Mouse (Mus musculus): ENCODE results near the gene Ccnl2.
A peak's percentile ranks its signal among the peaks of the same experiment; 100 is the strongest.
"Not testable (repeated sequence)": the region's sequence is repeated elsewhere in the genome, so short reads cannot be mapped to it uniquely, and the experiment has no call there.

The Ccnl2 gene

GRCm38 (mm10) chr4:155811929-155812664, at the start of gene Ccnl2:
TSS of gene Ccnl2 (plus strand) at chr4:155812489.
- peak; percentile 100 for DNase-seq (ENCODE audit: low read depth, low spot score)

- DNase-seq (ENCODE audit: low read depth, low spot score): no peak
Observed at GRCm38 (mm10) chr4:155769496-155769879, 42.8 kb upstream of the Ccnl2 start.

DNA sequence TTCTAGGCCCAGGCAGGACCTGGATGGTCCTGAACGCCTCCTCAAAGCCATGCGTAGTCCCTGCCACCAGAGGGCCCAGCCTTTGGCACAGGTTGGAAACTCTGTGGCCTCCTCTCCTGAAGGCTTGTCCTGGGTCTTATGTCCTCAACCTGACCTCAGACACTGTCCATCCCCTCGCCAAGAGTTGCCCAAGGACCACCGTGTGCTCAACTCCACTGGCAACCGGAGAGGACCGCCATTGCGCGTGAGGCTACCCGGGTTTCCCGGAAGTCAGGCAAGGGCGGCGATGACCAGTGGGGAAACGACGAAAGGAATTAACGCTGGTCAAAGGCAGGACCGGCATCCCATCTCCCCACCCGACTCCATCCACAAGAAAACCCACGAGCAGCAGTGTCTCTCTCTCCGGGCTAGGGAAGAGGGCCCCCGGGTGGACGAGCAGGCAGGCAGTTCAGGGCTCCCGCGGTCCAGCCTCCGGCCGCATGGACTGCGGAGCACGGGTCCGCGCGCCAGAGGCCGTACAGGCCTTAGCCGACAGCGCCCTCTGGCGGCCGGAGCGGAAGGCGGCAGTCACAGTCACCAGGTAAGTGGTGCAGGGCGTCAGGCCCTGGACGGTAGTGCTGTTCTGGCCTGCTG, 42.3 kb upstream of the Ccnl2 start:
- DNase-seq (ENCODE audit: low read depth, low spot score): peak; percentile 90

- DNase-seq (ENCODE audit: low read depth, low spot score): no peak
Observed at GRCm38 (mm10) chr4:155770626-155771025, 41.7 kb upstream of the Ccnl2 start.

GRCm38 (mm10) chr4:155771706-155772105, 40.6 kb upstream of the Ccnl2 start:
- DNase-seq (ENCODE audit: low read depth, low spot score): no peak

DNA sequence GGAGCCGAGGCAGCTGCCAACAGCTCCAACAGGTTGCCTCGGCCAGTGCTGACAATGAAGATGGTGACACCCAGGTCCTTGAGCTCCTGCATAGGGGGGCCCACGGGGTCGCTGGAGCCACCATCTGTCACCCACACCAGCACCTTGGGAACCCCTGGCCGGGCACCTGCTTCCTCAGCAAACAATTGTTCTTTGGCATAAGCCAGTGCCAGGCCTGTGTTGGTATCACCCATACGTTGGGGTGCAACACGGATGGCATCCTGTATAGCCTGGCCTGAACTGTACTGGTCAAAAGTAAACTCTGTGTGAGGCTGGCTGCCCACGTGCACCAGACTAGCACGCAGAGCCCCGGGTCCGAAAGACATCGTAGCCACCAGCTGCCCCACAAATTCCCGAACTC, 39.5 kb upstream of the Ccnl2 start:
- DNase-seq (ENCODE audit: low read depth, low spot score): no peak

DNA sequence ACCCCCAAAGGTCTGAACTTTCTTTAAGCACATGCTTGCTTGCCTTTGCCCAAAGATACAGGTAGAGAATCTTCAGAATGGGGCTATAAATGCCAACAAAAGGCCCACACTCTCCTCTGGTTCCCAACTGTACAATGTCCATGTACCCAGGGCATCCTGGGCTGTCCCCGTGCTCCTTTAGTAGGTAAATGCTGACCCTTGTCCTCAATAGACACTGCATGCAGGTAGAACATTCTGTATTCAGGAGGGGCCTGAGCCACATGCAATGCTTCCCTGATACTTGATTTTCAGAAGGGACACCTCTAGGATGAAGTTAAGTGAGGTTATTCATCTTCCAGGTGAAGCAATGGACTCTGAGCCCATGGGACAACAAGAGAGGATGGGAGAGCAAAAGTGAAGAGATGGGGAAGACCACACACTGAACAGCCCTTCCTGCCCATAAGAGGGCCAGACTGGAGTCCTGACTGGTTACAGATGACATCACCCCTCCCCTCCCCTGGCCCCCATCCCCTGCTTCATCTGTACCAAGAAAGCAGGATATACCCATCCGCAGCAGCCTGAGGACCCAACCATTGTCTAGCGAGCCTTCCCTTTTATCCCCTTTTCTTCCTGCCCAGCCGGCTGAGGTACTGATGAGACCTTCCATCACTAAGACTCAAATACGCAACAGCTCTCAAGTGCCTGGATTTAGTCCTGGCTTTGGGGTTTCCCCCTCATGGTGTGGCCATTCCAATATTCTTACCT, 38.8 kb upstream of the Ccnl2 start:
- no peak for DNase-seq (ENCODE audit: low read depth, low spot score)

DNA sequence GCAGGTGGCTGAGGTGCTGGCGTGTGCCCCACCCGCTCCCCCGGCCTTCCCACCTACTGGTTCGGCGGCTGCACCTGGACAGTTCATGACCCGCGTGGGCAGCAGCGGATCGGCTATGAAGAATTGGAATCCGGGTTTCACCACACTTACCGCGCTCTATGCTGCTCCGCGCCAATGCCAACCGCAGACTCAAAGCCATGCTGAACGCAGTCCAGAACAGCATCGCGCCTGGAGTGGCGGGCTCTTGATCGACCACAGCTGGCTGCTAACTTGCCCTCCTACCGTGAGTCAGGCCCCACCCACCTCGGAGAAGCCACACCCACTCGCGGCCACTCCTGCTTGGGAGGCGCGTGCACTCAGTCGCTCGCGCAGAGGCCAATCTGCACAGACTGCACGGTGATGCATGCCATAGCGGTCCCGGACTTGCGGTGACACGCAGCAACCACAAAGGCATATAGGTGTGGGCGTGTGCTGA, 38.0 kb upstream of the Ccnl2 start, which contains the start of gene Vwa1:
Gene Vwa1, minus strand, starts transcription at position 419 of the 475 bp plus-strand sequence.
- peak; percentile 95 for DNase-seq (ENCODE audit: low read depth, low spot score)

- no peak for DNase-seq (ENCODE audit: low read depth, low spot score)
Observed at GRCm38 (mm10) chr4:155774971-155775740, 37.1 kb upstream of the Ccnl2 start.

- no peak for DNase-seq (ENCODE audit: low read depth, low spot score)
Observed at GRCm38 (mm10) chr4:155775855-155776254, 36.4 kb upstream of the Ccnl2 start.

DNA sequence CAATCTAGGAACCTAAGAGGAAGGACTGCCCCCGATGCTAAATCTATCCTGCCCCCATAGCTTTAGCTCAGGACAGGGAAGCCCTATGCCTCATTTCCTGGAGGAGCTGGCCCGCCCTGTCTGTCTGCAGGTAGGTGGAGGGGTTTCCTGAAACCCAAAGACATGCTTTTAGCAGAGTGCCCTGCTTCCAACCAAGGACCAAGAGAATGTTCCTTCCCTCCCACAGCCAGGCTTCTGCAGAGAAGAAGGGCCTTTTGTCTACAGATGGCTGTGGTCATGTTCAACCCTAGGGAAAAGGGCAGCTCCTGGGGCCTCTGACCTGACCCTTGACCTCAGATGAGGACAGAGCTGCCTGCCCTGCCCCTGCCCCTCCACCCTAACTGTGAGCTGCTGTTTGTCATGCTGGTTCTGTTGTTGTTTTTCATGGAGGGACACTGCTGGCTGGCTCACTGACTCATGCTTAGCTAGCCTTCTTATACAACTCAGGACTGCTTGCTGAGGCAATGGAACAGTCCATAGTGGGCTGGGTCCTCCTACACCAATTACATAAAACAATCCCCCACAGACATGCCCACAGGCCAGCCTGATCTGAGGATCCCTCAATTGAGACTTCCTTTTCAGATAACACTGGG, 35.5 kb upstream of the Ccnl2 start:
- no peak for DNase-seq (ENCODE audit: low read depth, low spot score)

DNA sequence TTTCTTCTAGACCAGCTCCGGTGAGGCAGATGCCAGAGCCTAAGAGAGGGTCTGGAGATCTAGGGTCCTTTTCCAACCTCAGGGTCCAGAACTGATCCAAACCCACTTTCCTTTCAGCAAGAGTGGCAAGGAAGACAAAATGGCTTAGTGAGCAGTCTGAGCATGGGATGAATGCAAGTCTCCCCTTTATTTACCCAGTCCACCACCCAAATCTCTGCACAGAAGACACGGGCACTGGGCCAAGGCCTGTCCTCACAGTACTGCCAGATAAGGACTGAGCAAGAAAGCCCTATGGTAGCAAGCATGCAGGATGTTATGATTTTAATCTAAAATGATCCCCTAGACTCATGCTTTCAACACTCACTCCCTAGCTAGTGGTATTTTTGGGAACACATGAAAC, 34.5 kb upstream of the Ccnl2 start:
- no peak for DNase-seq (ENCODE audit: low read depth, low spot score)

- no peak for DNase-seq (ENCODE audit: low read depth, low spot score)
Observed at GRCm38 (mm10) chr4:155779498-155779897, 32.8 kb upstream of the Ccnl2 start.

DNA sequence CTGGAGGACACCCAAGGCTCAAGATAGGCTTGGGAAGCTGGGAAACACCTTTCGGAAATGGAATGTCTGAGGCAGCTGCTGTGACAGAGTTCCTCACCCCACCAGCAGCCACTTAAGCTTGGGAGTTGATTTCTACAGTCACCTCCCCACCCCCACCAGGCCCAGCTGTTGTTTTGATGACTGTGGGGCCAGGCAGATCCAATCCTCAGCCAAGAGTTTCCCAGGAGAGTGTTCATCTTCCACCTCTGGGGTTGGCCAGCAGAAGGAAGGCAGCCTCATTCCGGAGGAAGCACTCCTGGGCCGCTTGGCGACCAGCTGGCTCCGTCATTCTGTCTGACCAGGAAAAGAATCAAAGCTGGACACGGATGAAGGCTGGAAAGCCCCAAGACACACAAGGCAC, 31.4 kb upstream of the Ccnl2 start:
- peak; percentile 26 for DNase-seq (ENCODE audit: low read depth, low spot score)

- no peak for DNase-seq (ENCODE audit: low read depth, low spot score)
Observed at GRCm38 (mm10) chr4:155783486-155784080, 28.7 kb upstream of the Ccnl2 start.

DNA sequence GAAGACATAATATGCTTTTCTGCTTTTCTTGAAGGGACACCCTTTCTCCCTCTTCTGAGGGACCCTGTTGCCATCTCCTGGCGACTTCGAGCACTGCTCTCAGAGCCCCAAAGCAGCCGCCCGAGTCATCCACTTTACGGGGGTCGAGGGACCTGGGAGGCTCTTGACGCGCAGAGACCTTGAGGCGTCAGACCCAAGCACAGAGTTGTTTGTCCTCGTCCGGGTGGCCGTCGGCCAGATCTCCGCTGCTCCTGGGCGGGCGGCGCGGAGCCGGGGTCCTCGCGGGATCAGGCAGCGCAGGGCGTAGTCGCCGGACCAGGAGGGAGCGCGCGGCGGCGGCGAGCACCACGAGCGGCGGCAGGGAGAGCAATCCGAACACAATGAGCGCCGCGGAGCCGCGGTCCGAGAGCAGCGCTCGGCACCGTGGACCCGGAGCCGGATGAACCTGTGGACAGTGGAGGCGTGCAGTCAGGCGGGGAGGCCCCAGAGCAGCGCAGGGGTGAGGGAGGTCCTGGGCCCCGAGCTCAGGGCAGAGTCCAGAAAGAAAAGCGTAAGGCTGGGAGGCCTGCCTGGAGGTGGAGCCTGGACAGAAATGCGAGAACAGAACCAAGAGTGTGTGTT, 28.1 kb upstream of the Ccnl2 start:
- peak; percentile 78 for DNase-seq (ENCODE audit: low read depth, low spot score)

- DNase-seq (ENCODE audit: low read depth, low spot score): no peak
Observed at GRCm38 (mm10) chr4:155785246-155785645, 27.0 kb upstream of the Ccnl2 start.

GRCm38 (mm10) chr4:155785819-155786218, 26.5 kb upstream of the Ccnl2 start, which contains the start of gene Tmem88b:
TSS of gene Tmem88b (minus strand) at chr4:155785874.
- DNase-seq (ENCODE audit: low read depth, low spot score): peak; percentile 48

DNA sequence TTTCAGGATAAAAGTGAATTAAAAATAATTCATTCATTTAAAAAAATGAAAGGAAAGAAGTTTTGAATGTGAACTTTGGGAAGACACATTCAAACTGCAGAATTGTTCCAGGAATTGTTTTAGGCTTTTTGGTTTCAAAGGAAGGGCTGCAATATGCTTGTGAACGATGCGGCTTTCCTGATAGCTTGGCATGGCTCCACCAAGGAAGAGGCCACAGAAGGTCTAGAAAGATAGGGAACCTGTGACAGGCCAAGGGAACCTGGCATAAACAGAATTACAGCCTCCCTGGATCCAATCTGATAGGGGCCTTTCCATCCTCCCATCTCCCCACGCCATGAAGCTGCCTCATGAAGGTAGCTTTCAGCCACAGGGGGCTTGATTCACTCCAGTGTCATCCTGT, 24.0 kb upstream of the Ccnl2 start:
- no peak for DNase-seq (ENCODE audit: low read depth, low spot score)

DNA sequence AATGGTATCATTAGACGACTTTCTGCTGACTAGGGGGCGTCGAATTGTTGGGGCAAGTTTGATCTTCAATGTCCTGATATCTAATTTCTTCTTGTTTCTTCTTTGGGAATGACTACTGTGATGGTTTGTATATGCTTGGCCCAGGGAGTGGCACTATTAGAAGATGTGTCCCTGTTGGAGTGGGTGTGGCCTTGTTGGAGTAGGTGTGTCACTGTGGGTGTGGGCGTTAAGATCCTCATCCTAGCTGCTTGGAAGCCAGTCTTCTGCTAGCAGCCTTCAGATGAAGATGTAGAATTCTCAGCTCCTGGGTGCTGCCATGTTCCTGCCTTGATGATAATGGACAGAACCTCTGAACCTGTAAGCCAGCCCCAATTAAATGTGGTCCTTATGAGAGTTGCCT, 23.5 kb upstream of the Ccnl2 start:
- DNase-seq (ENCODE audit: low read depth, low spot score): not testable (repeated sequence)
